Mouse (Mus musculus): Measurements from ENCODE around the gene Ttn.
"Not testable (repeated sequence)": the region's sequence is repeated elsewhere in the genome, so short reads cannot be mapped to it uniquely, and the experiment has no call there.

Gene Ttn

DNA sequence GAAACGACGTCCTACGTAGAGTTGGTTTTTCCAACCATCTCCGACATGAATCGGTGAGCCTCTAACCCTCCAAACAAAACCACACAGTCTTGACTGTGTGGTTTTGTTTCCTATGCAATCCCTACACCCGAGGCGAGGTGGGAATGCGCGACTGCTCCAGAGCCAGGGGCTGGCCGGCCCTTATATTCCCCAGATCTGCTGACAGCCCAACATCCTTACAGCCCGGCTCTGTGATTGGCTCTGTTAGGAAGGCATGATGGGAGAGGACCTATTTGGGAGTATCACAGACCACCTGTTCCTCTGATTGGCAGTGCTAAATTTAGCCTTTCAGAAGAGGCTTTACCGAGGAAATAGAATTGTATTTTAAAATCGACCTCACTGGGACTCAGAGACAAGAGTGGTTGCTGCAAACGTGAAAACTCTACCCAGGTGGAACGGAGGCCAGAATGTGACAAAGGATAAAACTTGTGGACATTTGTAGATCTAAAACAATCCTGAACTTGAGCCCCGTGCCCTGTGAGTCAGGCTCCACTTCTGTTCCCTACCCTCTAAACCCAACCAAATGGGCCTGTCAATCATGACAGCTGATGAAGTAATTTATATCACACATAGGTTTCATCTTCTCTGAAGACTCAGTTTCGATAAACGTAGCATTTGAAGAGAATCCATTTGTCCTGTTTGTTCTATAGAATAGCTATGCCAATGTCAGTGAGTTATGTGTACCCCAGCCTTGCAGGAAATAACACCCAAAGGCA, at the start of gene Ttn:
Gene Ttn, minus strand, starts transcription at position 157 of the 755 bp plus-strand sequence.
- DNase-seq (ENCODE audit: low read depth, low spot score), result no peak

DNA sequence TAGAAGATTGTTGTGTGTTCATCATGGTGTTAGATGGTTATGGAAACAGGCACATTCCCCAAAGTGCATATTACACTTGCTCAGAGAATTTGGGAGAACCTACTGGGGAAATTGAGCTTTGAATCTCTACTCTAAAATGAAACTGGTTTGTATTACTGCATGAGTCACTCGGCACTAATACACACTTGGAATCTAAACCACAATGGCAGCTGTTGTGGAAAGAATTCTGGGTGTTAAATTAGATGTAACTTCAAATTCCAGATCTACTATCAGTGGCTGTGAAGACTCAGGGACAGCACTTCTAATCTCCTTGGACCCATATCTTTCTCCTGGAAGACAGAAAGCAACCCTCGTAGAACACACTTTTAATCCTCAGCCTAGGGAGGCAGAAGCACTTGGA, 38.3 kb upstream of the Ttn start:
- DNase-seq (ENCODE audit: low read depth, low spot score), result no peak

DNA sequence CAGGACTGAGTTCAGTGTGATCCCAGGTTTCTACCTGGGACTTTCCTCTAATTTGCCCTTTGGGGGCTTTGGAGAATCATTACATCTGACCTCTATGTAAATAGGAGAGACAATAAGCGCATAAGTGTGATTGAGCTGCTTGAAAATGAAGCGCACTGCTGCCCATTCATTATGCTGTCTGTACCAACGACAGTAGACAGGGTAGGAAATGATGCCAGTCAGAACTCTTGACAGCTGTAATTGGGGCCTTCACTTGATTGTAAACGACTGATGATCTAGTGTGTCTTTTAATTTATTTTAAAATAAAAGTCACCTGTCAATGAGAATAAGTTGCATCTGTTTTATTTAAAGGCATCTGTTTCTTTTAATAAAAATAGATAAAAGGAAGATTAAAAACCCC, 35.4 kb upstream of the Ttn start:
- no peak for DNase-seq (ENCODE audit: low read depth, low spot score)

DNA sequence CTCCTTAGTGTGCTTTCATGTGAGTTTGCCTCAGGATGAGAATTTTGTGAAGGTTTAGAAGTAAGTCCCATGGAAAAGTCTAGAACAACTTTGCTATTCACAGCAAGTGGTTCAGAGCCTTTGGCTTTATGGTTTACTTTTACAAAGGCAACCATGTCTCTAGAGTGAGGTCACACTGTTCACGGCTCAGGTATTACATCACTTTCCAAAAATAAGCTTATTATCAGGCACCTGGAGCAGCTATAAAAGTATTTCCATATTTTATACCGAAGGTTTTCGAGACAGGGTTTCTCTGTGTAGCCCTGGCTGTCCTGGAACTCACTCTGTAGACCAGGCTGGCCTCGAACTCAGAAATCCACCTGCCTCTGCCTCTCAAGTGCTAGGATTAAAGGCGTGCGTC, 31.1 kb upstream of the Ttn start:
- DNase-seq (ENCODE audit: low read depth, low spot score), result not testable (repeated sequence)

DNA sequence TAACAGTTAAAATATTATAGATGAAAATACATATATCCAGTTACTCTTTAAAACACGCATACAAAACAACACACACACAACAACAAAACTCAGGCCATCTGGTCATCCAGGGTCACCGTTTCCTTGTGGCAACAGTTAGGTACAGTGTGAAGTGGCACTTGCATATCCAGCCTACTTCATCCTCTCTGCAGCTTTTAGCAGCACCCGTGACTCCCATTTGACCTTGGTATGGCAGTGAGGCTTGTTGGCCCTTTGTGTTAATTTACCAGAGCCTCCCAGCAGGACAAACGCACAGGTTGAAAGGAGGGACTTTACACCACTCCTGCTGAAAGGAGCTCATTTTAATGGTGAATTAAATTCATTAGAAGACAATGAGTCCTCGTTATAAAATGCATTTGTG, 29.6 kb upstream of the Ttn start:
- no peak for DNase-seq (ENCODE audit: low read depth, low spot score)

DNA sequence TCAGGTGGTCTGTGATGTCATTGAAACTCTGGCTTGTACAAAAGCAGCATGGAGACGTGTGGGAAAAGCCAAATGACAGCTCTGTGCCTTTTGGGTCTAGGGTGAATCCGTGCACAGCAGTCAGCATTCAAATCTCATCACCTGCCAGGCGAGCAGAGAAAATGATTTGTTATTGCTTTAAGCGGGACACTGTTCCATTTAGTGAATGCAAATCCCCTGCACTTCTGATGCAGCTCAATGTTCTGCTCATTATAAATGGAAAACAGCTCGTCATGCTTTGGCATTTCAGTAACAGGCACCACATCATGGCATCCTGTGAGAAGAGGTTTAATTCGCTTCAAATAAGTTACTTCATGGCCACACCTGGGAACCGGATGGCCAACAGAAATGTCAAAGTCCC, 24.7 kb upstream of the Ttn start:
- DNase-seq (ENCODE audit: low read depth, low spot score), result no peak

DNA sequence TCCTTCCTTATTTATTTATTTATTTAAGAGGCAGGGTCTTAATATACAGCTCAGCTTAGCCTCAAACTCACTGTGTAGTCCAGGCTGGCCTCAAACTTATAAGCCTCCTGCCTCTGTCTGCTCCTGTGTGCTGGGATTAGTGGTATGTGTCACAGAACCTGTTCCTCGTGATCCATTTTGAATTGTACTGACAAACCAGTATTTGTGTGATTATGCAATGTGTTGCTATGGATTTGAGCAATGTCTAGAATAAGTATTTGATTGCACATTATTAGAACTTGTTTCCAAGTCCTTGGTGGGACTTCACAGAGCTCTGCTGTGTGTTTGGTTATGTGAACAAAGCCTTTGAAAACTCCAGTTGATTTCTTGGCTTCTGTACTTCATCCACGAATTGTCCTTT, 20.8 kb upstream of the Ttn start:
- DNase-seq (ENCODE audit: low read depth, low spot score), result no peak

DNA sequence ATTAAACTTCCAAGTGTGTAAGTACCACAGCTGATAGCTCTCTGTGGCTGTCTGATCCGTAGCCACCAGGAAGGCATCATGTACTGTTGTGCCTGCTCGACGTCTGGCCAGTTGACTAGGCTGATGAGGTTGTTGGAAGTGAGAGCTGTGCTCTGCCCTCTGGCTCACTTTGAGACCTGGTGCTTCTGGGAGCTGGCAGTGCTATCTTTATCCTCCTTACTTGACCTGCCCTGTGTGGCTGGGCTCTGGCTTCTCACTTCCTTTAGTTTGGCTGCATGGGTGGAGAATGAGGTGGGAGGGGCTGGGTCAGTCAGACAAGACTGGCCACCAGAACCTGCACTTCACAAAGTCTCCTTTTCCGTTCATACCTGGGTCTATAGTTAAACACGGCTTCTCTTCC, 16.0 kb upstream of the Ttn start:
- no peak for DNase-seq (ENCODE audit: low read depth, low spot score)

DNA sequence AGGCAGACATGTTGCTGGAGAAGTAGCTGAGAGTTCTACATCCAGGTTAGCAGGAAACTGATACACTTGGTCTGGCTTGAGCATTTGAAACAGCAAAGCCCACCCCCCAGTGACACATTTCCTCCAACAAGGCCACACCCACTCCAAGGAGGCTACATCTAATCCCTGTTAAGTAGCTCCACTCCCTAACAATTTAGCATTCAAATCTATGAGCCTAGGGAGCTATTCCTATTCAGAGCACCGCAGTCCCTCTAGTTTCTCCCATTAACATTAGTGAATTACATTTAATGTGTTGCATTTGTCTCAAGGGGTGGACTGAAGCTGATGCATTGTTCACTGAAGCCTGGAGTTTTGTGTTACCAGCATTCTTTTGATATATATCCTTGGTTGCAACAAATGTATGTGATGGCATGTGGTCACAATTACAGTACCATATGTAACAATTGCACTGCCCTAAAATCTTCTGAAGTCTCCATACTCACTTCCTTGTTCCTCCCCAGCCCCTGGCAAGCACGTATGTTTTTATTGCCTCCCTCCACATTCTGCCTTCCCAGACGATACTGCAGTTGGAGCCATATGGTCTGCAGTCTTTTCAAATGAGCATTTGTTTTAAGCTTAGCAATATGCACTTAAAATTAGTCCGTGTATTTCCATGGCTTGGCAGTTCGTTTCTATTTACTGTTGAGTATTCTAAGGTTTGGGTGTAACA, 10.3 kb upstream of the Ttn start:
- no peak for DNase-seq (ENCODE audit: low read depth, low spot score)

DNA sequence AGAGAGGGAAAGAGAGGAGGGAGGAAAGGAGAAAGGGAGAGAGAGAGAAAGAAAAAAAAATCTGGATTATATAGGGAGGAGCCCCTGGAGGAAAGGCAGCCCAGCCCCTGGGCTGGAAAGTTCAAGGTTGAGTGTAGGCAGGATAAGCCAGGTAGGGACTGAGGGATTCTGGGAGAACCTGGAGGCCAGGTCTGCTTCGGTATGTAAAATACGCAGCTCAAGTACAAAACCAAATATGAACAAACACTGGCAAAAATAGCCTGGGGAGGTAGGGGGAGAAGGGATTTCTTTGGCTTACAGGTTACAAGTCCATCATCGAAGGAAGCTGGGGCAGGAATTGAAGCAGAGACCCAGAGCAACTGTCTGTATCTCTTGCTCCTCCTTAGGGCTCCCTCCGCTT, 5.0 kb upstream of the Ttn start:
- DNase-seq (ENCODE audit: low read depth, low spot score), result no peak

DNA sequence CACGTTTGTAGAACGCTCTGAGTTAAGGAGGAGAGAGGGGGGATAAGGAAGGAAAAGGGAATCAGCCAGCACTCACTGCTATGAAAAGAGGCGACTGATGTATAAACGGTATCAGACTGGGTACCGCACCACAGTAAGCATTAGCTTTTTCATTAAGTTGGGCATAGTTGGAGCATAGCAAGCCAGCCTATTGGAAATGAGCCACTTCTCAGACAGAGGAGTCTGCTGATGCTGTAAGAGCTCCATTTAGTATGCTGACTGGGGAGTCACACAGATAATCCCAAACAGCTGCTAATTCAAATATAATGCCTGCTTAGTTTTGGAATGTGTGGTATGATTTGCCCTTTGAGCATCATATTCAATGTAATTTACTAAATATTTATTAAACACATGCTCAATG, 2.0 kb upstream of the Ttn start:
- DNase-seq (ENCODE audit: low read depth, low spot score), result no peak

DNA sequence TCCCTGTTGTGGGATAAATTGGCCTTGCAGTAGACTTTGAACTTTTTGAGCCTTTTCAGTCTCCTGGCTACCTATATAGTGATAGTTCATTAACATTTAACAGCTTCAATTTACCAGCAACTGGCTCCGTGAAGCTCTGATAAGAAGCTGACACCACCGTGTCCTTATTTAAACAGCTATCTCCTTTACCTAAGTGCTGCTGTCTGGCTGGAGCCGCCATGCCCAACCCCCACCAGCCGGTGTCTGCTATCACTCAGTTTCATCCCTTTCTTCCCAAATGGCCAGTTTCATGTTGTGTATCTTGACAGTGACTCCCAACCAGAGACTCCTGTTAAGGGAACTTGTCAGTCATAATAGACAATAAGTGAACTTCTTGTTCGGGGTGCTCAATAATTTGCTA, 1.3 kb upstream of the Ttn start:
- no peak for DNase-seq (ENCODE audit: low read depth, low spot score)

DNA sequence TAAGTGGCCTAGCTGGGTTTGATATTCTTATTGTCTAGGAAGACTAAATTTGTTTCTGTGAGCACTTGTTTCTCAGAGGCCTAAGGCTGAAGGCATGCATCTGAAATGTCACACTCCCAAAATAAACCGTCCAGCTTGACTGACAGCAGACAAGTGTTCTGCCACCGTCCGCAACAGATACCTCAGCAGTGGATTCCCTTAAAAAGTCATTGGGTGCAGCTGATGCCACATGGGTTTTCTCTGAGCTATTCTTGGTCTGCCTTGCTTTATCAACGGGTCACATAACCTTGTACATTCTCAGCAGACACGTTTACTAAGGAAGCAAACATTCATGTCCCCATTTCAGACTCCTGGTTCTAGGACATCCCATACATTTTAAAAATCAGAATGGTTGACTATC, 630 bp downstream of the Ttn start:
- DNase-seq (ENCODE audit: low read depth, low spot score), result no peak

DNA sequence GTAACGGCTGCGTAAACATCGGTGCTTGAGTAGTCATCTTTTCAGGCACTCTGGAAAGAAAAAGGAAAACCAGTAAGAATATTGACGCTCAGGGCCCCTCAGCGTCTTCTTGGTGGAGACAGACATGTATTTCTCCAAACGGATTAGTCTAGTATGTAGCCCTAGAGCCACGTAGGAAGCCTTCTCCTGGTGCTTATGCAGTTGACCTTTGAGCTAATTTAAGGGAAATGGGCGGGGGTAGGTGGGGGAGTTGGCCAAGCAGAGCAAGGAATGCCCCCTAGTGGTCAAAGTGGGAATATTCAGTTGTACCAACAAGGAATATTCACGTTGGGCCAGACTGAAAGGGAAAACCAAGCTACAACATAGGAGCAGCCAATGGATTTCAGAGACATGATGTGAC, 2.2 kb downstream of the Ttn start:
- peak; percentile 55 for DNase-seq (ENCODE audit: low read depth, low spot score)

DNA sequence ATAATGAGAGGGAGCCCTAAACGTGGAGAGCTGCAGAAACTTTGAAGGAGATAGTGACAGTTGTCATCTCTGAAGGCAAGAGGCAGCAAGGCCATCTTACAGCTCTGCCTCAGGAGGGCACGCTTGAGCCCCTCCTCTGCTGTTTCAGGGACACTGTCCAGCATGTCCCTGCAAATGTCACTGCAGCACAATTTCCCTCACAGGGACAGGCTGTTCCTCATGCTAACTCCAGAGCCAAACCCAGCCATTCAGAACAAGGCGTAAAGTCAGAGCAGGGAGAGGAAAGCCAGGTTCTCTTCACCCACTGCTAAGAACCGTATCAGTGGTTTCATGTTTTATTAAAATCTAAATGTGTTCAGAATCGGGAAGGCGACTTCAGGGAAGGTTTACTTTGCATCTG, 4.7 kb downstream of the Ttn start:
- DNase-seq (ENCODE audit: low read depth, low spot score), result no peak

DNA sequence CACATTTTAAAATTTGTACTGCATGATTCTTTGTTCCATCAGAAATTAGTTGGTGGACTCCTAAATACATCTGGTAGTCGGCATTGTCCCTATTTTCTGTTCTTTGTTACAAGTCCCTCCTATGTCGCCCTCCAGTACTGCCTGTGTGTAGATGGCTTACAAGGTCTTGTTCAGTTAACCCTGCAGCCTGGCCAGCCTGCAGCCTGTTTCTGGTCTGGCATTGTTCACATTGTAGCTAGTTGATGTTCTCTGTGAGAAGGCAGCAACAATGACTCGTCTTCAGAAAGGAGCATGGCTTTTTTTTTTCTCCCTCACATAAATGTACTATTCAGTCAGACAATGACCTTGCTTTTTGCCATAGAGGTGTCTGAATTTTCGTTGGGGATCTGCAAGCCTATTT, 10.3 kb downstream of the Ttn start:
- no peak for DNase-seq (ENCODE audit: low read depth, low spot score)

DNA sequence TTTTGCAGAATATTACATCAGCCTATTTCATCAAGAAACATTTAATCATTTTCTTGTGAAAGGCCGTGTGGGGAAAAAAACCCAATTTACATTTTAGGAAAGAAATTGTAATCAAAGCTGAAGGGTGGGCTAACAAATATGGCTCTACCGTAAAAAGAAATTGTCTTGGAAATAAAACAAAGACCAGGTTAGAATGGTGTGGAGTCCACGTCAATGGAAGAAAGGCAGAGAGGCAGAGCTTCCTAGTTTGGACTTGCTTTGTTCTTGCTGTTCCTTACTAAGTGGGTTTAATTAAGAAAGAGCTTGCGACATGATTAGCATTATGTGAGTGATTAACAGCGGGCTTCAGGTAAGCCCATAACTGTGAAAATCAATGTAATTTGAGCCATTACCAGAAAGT, 11.3 kb downstream of the Ttn start:
- no peak for DNase-seq (ENCODE audit: low read depth, low spot score)

DNA sequence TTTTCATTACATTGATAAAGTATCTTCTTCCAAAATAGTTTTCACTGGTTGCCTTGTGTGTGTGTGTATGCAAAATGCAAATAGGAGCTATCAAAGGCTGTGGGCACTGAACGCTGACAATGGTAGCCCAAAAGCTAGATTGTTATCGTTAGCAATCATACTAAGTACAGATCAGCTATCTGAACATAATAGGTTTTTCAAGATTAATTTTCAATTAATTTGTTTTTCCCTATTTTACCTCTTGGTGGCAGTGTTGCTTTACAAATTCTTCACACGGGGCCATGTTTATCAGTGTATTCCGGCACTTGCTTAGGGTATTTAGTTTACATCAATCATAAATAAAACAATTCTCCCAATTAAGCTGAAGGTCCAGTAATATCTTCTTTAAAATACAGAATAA, 11.7 kb downstream of the Ttn start:
- no peak for DNase-seq (ENCODE audit: low read depth, low spot score)

DNA sequence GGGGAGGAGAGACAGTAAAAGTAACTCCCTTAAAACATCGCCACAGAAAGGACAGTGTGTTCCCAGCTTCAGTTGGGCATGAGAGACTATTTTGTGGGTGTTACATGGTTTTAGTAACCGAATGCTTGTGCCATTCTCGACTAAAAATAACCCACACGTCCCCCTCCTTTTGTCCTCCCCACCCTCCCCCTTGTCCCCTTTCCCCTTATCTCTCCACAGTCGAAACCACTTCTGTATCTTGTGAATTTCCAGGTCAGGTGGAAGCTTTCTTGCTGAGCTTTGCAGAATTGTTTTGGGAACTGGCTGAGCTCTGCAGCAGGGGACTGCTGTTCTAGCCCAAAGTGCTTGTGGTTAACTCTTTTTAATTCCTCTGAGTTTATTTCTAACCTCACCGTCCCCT, 12.1 kb downstream of the Ttn start:
- no peak for DNase-seq (ENCODE audit: low read depth, low spot score)

DNA sequence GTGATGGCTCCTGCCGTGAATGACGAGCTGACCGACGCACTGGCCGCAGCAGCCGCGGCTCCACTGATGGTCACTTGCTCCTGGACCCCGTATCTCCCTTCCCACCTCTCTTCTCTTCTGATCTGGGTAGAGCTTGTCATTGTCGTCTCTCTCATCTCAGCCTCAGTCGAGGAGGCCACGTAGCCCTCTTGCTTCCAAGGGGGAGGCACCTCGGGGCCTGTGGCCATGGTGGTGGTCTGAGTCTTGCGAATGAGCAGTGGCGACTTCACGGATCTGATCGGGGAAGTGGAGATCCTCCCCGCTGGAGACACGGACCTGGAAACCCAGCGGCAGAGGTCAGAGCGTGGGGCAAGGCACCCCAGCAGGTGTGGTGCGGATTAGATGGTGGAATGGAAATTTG, 12.7 kb downstream of the Ttn start:
- no peak for DNase-seq (ENCODE audit: low read depth, low spot score)

DNA sequence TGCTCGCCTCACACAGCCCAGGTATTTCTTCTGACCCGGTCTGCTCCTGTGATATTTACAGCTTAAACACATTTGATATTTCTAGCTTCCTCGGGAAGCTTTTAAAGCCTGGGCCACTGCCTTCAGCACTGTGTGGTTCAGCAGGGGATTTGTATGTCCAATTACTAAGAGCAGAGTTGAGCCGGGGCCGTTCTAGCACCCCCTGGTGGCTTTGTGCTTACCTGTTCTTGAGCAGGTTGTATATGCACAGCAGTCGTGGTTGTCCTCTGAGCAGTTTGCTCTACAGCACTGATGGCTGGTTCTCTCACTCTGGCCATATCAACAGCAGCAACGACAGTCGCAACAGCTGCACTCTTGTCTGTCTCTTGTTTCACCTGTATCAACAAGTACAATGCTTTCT, 13.4 kb downstream of the Ttn start:
- peak; percentile 75 for DNase-seq (ENCODE audit: low read depth, low spot score)

DNA sequence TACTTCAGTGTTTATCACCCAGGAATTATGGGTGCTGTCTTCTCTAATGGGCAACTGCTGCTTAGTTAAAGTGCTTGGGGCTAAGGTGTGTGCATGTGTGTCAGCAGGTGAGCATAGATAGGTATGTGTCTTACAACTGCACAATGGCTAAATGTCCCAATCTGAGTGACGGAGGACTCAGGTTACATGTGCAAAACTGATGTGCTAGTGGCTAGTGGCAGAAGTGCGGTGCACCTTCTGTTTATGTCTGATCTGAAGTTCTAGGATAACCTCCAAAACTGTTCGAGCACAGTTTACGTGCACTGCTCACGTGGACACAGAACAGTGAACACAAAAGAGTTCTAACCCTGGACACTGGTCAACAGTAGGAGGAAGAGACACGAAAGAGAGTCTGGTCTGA, 15.8 kb downstream of the Ttn start:
- DNase-seq (ENCODE audit: low read depth, low spot score), result no peak

DNA sequence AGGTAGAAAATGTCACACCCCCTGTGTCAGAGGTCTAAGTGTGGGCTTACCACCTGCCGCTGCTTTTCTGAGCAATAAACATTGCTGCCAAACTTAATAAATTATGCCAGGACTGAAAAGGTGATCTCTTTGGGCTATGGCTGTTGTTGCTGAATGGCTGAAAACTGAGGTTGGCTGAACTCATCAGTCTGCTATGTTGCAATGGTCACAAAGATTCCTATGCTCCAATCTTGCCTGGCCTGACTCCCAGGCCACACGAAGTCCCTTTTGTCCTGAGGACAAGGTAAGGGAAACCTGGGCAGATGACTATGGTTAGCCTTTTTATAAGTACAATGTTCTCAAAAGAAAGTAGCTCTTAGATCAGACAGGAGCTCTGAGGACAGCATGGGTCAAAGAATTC, 16.3 kb downstream of the Ttn start:
- no peak for DNase-seq (ENCODE audit: low read depth, low spot score)

DNA sequence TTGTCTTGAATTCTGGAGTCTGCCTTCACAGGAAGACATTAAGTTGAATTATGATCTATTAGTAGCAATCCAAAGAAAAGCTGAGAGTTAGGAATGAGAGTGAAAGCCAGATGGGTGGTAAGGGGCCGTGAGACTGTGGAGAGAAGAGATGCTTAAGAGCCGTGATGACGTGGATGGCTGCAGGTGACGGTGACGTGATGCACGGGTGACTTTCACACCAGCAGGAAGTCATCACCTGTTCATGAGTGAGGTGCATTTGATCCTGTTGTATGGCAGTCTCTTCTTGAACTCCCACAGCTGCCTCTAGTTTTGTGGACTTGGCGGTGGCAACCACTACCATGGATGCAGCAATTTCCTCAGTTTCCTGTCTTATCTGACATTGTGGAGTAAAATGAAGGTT, 16.8 kb downstream of the Ttn start:
- no peak for DNase-seq (ENCODE audit: low read depth, low spot score)

All from WW6 (cell line).